Comparison of ENCODE assay signal across 8 mouse cellular contexts in the genomic region with DNA sequence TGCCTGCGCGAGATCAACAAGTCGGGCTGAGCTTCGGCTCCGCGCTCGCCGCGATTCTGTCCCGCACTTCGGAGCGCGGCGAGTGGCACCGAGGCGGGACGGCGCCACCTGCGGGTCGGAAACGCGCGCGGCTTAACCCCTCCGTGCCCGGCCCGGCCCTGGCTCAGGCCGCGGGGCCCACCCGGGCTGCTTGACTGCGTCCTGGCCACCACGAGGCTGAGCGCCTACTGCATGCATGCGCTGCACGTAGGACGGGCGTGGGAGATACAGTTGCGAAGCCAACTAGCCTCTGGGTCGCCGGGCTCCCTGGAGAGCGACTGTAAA. TPM values are rescaled to one million over a fixed set of nuclear protein-coding genes. Genes with fewer than 3 reads are reported as not detected.
A peak's percentile ranks its signal among the peaks of the same experiment; 100 is the strongest.
DNase-seq lines count a peak whose midpoint lies in the region; ATAC-seq and TF ChIP-seq lines count a peak whose summit lies in the region.

A gene (minus strand): TSS at position 80 of the 324 bp plus-strand sequence.

- in situ Hi-C loops in Patski (cut with MboI; ENCODE audit: low pct_unique_long_range_greater_than_20kb): no loop called here

- CTCF ChIA-PET in Patski (lab: Charles Lee): interaction anchor here (0.8 to 2.2 kb wide), 2 partner anchors 9 to 118 kb away, joined by 3 to 14 read pairs; no protein-coding TSS in a partner anchor

- under 1% methylated on average over 39 of the region's 41 CpGs for WGBS in hindbrain, embryonic 13.5 days

- H3K27me3 ChIP-seq in Patski: no peaks in the 10 kb centered on the region
- peaks cover 59% of the 10 kb centered on the region for H3K27me3 ChIP-seq in hindbrain, embryonic 13.5 days

- H3K4me1 ChIP-seq in hindbrain, embryonic 13.5 days (replicated peaks): peaks cover 47% of the 10 kb centered on the region

- no peaks in the 10 kb centered on the region for H3K9me3 ChIP-seq in hindbrain, embryonic 13.5 days

- H3K4me2 ChIP-seq in hindbrain, embryonic 13.5 days: peak within 1 kb of the TSS; percentile 76

- TF ChIP-seq CTCF in Patski (IDR thresholded peaks at IDR 0.05): no peak

- H3K36me3 ChIP-seq in hindbrain, embryonic 13.5 days: no peaks in the 10 kb centered on the region

- peak within 1 kb of the TSS; percentile 60 for H3K27ac ChIP-seq in hindbrain, embryonic 13.5 days

- peak within 1 kb of the TSS; percentile 61 for H3K4me3 ChIP-seq in hindbrain, embryonic 13.5 days

- peak; percentile 3 for ATAC-seq in Patski
- peak; percentile 82 for ATAC-seq in hindbrain, embryonic 13.5 days (ENCODE audit: low FRiP score)

- H3K9ac ChIP-seq in hindbrain, embryonic 13.5 days: peak within 1 kb of the TSS; percentile 76

- DNase-seq in Patski (ENCODE audit: low read depth, low spot score): no peak
- peak; percentile 69 to 81 for DNase-seq in cerebellum, postnatal 25 days
- DNase-seq in gastrocnemius, adult 18-20 months (ENCODE audit: low spot score): peak; percentile 51
- peak; percentile 82 for DNase-seq in layer of hippocampus, postnatal 36 days
- peak; percentile 78 for DNase-seq in lung, postnatal 10 days
- DNase-seq in retina, postnatal 7 days (ENCODE audit: low read depth, low spot score): peak; percentile 76
- peak; percentile 62 for DNase-seq in urinary bladder, adult 2 months (ENCODE audit: low spot score)

- POLR2A ChIA-PET in Patski (lab: Charles Lee): no interaction called here

RNA-seq across cellular contexts. Expression of the gene that starts here (rescaled TPM):
- 1.5 TPM for polyA plus RNA-seq in Patski (2021)
- total RNA-seq in gastrocnemius, adult 18-20 months (2021): 10 to 100 TPM; 22.2 to 25.8 TPM
- 2.2 and 2.4 TPM in 2 replicates for polyA plus RNA-seq in hindbrain, embryonic 13.5 days (2015; fragmentation: Nextera tagmentation; extraction: Ambion mirVana)
- total RNA-seq in layer of hippocampus, postnatal 36 days (2021): 100 to 1,000 TPM in 1 of 2 experiments, 10 to 100 TPM in 1; 94.3 to 107 TPM
- polyA plus RNA-seq in urinary bladder, adult 2 months (2012; rRNA removed): 6.7 and 11.9 TPM in 2 replicates
